Mouse (Mus musculus) forebrain, postnatal 0 days (tissue): ENCODE results near the gene Phf11c. TPM values are rescaled to one million over a fixed set of nuclear protein-coding genes. Genes with fewer than 3 reads are reported as not detected.

Experiments used
- ATAC-seq: fragments of 200-750 bp; cut with Nextera tagmentation; 2 replicates; pipeline ENCODE4 v1.8.0; 2017; ENCODE audit warnings: mild to moderate bottlenecking, moderate library complexity
- DNase-seq: peaks from one replicate; pipeline ENCODE4 v3.0.0-alpha.2; 2015
- H3K27ac ChIP-seq: fragments of 300-500 bp; sonication (generic); 2 replicates; pipeline ENCODE4 v1.5.1; 2014; ENCODE audit warnings: low read depth, mild to moderate bottlenecking, antibody characterized with exemption, low read length, moderate library complexity, mixed read lengths
- H3K27me3 ChIP-seq: fragments of 300-500 bp; sonication (generic); 2 replicates; pipeline ENCODE4 v1.6.1; 2014; ENCODE audit warnings: mild to moderate bottlenecking, low read length, mixed read lengths; ENCODE audit not compliant: insufficient read depth
- H3K36me3 ChIP-seq: fragments of 300-500 bp; sonication (generic); 2 replicates; pipeline ENCODE4 v1.6.1; 2014; ENCODE audit warnings: mild to moderate bottlenecking, moderate library complexity; ENCODE audit not compliant: insufficient read depth
- H3K4me1 ChIP-seq: fragments of 300-500 bp; sonication (generic); 2 replicates; pipeline ENCODE4 v1.6.1; 2014; ENCODE audit warnings: antibody characterized with exemption; ENCODE audit not compliant: insufficient read depth
- H3K4me2 ChIP-seq: fragments of 300-500 bp; sonication (generic); 2 replicates; pipeline ENCODE4 v1.6.1; 2014; ENCODE audit warnings: low read depth, mild to moderate bottlenecking, moderate library complexity
- H3K4me3 ChIP-seq: fragments of 300-500 bp; sonication (generic); 2 replicates; pipeline ENCODE4 v1.5.1; 2014; ENCODE audit warnings: low read depth, low read length, mixed read lengths
- H3K9ac ChIP-seq: fragments of 300-500 bp; sonication (generic); 2 replicates; pipeline ENCODE4 v1.6.1; 2014; ENCODE audit warnings: mild to moderate bottlenecking
- H3K9me3 ChIP-seq: fragments of 300-500 bp; sonication (generic); 2 replicates; pipeline ENCODE4 v1.6.1; 2016; ENCODE audit warnings: low read length
- CTCF ChIP-seq: sonication (generic); IDR thresholded peaks from 2 replicates; pipeline ENCODE4 v1.5.1; 2016; ENCODE audit warnings: antibody characterized with exemption, control low read depth, low read depth
- WGBS: fragments of 180-500 bp; shearing (Covaris S2); extraction: QIAGEN DNeasy Blood & Tissue Kit; methylation state at CpG from one replicate; pipeline ENCODE4 v1.1.7; 2014; 5-methylcytosine and 5-hydroxymethylcytosine counted together
- polyA plus RNA-seq: library from polyadenylated mRNA; unstranded; fragments of >200 nt; fragmentation: Nextera tagmentation; extraction: Ambion mirVana; gene quantifications from 2 replicates; pipeline ENCODE4 v1.2.1, GENCODE M21; 2015
- total RNA-seq: library from RNA; depleted of rRNA; stranded (reverse); fragments of >200 nt; gene quantifications from 2 replicates; pipeline ENCODE4 v1.2.3, GENCODE M21; 2014; rRNA removed

Gene Phf11c
- 0.05 and 0.38 TPM in 2 replicates for total RNA-seq
- 0.06 and 0.16 TPM in 2 replicates for polyA plus RNA-seq

DNA sequence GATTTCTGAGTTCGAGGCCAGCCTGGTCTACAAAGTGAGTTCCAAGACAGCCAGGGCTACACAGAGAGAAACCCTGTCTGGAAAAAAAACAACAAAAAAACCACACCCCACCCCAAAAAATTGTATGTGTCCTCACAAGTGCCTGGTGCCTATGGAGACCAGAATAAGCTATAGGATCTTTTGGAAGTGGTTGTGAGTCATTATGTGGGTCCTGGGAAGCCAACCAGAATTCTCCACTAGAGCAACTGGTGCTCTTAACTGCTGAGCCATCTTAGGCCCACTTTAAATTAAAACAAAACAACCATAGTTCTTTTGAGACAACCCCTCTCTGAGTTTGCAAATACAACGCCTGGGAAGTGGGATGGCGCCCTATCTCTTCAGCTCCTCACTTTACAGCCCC lies at the start of gene Phf11c:
Phf11c (minus strand) TSS at position 101 of the 400 bp plus-strand sequence.
- no peak within 1 kb of the TSS for H3K27ac ChIP-seq
- WGBS: 86% methylated on average over 3 of the region's 3 CpGs
- no peaks in the 10 kb centered on the region for H3K4me1 ChIP-seq
- no peaks in the 10 kb centered on the region for H3K9me3 ChIP-seq
- TF ChIP-seq CTCF: no peak
- no peak within 1 kb of the TSS for H3K4me2 ChIP-seq
- no peak within 1 kb of the TSS for H3K4me3 ChIP-seq
- ATAC-seq (no peak), DNase-seq (no peak)
- H3K27me3 ChIP-seq: no peaks in the 10 kb centered on the region
- no peaks in the 10 kb centered on the region for H3K36me3 ChIP-seq
- no peak within 1 kb of the TSS for H3K9ac ChIP-seq

DNA sequence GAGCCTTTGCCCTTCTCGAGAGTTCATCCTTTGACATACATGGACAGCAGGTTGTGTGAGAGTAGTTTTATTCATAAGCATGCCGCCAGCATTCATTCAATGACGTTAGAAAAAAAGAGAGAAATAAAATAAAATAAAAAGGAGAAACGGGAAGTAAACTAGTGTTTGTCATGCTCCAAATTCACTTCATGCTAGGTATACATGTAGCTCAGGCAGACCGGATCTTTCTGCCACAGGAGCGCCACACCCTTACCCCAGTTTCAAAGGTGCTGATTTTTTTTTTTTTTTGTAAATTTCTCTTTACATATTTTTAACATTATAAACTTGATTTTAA lies 46.3 kb upstream of the Phf11c start:
- WGBS: 9% methylated on average over 6 of the region's 6 CpGs
- Histone ChIP-seq H3K27me3 (no peaks in the 10 kb centered on the region), H3K27ac (no peak overlapping the region), H3K4me2 (peak overlapping the region; percentile 77), H3K4me3 (peak overlapping the region; percentile 88), H3K9ac (peak overlapping the region; percentile 66), H3K4me1 (no peaks in the 10 kb centered on the region), H3K36me3 (no peaks in the 10 kb centered on the region), H3K9me3 (no peaks in the 10 kb centered on the region)
- ATAC-seq (no peak), DNase-seq (no peak)
- TF ChIP-seq CTCF: no peak

DNA sequence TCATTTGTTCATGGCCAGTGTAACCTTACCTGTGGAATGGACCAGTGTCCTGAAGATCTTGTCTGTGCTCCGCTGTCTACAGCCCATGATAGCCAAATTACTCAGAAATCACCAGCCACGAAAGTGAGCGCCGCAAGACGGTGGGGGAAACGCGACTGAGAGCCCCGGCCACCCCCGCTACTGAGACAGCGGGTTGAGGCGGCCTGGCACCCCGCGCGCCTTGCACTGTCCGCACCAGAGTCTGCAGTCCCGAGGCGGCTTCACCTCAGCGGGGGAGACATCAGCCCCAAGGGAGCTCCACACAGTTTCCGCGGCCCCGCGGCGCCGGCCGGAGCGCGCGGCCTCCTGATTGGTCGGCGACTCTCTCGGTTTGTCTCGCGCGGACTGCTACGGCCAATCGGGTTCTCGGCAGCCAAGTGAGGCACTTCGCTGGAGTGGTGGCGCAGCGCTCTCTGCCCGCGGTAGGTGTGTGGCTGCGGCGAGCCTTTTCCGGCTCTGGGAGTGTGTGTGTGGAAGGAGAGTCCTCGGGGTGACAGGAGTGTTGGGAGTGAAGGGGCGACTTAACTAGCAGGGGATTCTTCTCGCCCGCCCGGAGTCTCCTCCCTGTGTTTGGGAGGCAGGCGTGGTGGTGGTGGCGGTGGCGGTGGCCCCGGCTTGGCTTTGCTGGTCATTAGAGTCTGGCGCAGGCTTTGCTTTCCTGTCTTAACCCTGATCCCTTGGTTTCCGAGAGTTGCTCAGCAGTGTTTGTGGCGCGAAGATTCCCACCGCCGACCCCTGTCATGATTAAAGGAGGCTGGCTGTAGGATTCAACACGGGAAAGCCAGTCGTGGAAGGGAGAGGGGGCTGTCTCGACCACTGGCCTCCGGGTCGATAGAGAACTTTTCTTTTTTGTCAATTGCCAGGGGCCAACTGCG lies 45.6 kb upstream of the Phf11c start, which contains the start of the genes Setdb2 and Cab39l:
Setdb2 (minus strand) TSS at position 327 of the 914 bp plus-strand sequence.
Cab39l (plus strand) TSS at position 415 of the 914 bp plus-strand sequence.
- peak within 1 kb of the TSS; percentile 66 for H3K9ac ChIP-seq
- H3K9me3 ChIP-seq: no peaks in the 10 kb centered on the region
- peak; percentile 94 for DNase-seq
- peak within 1 kb of the TSS; percentile 54 for H3K27ac ChIP-seq
- under 1% methylated on average over 64 of the region's 66 CpGs for WGBS
- peak within 1 kb of the TSS; percentile 88 for H3K4me3 ChIP-seq
- TF ChIP-seq CTCF: peak; percentile 58
- peak; percentile 100 for ATAC-seq
- no peaks in the 10 kb centered on the region for H3K36me3 ChIP-seq
- H3K27me3 ChIP-seq: no peaks in the 10 kb centered on the region
- no peaks in the 10 kb centered on the region for H3K4me1 ChIP-seq
- H3K4me2 ChIP-seq: peak within 1 kb of the TSS; percentile 77

DNA sequence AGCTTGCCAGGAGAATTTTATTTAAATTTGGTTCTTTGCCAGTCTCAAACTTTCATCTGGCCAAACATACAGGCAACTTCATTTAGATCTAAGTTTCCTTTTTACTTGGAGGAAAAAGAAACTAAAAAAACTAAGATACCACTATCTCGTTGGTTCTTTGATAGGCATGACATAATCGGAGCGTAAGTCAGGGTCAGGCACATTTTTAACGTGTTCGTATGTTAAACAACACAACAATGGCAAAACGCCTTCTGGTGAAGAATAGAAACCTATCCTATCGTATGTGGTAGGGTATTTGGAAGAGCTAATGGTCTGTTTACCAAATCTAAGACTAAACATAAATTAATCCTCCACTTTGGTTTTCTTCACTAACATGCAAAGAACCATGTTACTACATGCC lies 44.9 kb upstream of the Phf11c start:
- DNase-seq (no peak), ATAC-seq (no peak)
- no peaks in the 10 kb centered on the region for H3K4me1 ChIP-seq
- H3K27ac ChIP-seq: no peak overlapping the region
- peak overlapping the region; percentile 88 for H3K4me3 ChIP-seq
- H3K9me3 ChIP-seq: no peaks in the 10 kb centered on the region
- TF ChIP-seq CTCF: no peak
- H3K9ac ChIP-seq: peak overlapping the region; percentile 66
- peak overlapping the region; percentile 77 for H3K4me2 ChIP-seq
- no peaks in the 10 kb centered on the region for H3K27me3 ChIP-seq
- H3K36me3 ChIP-seq: no peaks in the 10 kb centered on the region
- WGBS: 20% methylated on average over 7 of the region's 7 CpGs

DNA sequence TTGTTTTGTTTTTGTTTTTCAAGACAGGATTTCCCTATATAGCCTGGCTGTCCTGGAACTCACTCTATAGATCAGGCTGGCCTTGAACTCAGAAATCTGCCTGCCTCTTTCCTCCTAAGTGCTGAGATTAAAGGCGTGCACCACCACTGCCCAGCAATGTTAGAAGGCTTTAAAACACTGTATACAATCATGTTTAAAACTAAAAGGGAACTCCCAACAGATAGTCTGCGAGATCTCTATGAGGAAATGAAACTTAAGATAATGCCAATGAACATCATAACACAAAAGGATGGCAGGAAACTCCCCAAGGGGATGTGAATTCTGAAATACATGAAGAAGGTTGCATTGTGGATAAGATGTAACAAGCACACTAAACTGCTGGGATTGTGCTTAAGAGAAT lies 43.3 kb upstream of the Phf11c start:
- H3K4me3 ChIP-seq: no peak overlapping the region
- no peaks in the 10 kb centered on the region for H3K27me3 ChIP-seq
- H3K27ac ChIP-seq: no peak overlapping the region
- no peaks in the 10 kb centered on the region for H3K9me3 ChIP-seq
- 91% methylated on average over 2 of the region's 2 CpGs for WGBS
- ATAC-seq: no peak
- H3K4me1 ChIP-seq: no peaks in the 10 kb centered on the region
- DNase-seq: no peak
- no peak overlapping the region for H3K9ac ChIP-seq
- no peaks in the 10 kb centered on the region for H3K36me3 ChIP-seq
- H3K4me2 ChIP-seq: no peak overlapping the region
- no peak for TF ChIP-seq CTCF

DNA sequence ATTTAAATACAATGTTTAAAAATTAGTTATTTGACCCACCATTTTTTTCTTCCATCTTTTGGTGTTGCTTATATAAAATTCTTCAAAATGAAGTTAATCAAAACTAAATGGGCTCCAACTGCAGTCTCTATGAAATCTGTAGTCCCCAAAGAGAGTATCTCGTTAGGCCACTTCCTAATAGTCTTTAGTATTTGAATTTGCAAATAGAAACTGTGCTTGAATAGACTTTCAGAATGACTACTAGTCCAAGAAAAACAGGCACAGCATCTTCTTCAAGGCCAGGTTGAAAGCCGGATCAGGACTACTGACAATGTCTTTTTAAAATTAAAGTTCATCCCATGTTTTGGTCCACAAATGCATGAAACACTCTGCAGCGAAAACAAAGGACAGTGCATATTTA lies 42.2 kb upstream of the Phf11c start:
- no peak for ATAC-seq
- Histone ChIP-seq H3K27ac (no peak overlapping the region), H3K36me3 (no peaks in the 10 kb centered on the region), H3K4me1 (no peaks in the 10 kb centered on the region), H3K9ac (no peak overlapping the region), H3K4me3 (no peak overlapping the region), H3K4me2 (no peak overlapping the region), H3K9me3 (no peaks in the 10 kb centered on the region), H3K27me3 (no peaks in the 10 kb centered on the region)
- no peak for TF ChIP-seq CTCF
- DNase-seq: no peak
- WGBS: 73% methylated on average over 3 of the region's 3 CpGs

DNA sequence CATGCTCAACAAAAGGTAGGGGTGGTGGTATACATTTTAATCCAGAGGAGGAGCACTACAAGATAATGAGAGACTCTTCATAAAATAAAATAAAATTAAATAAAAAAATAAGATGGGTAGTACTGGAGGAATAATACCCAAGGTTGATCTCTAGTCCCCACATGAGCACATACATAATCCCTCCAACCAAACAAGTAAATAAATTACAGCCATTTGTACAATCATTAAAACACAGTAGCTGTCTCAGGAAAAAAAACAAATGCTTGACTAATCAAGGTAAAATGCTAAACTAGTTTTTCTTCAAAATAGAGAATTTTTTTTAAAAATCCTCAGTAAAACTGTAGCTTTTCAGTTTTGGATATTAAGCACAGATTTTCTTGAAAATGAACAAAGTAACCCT lies 40.0 kb upstream of the Phf11c start:
- Histone ChIP-seq H3K27ac (no peak overlapping the region), H3K4me1 (no peaks in the 10 kb centered on the region), H3K9ac (no peak overlapping the region), H3K27me3 (no peaks in the 10 kb centered on the region), H3K4me3 (no peak overlapping the region), H3K9me3 (no peaks in the 10 kb centered on the region), H3K4me2 (no peak overlapping the region), H3K36me3 (no peaks in the 10 kb centered on the region)
- ATAC-seq (no peak), DNase-seq (no peak)
- no peak for TF ChIP-seq CTCF
